Comparison of ENCODE assay signal across 8 mouse cellular contexts in genomic region chr4:139168985-139169747, GRCm38 (mm10). TPM values are rescaled to one million over a fixed set of nuclear protein-coding genes. Genes with fewer than 3 reads are reported as not detected.
DNase-seq lines count a peak whose midpoint lies in the region; ATAC-seq lines count a peak whose summit lies in the region.

No protein-coding gene starts in this region.

- 81% methylated on average over 15 of the region's 15 CpGs for WGBS in forebrain, embryonic 16.5 days

- no peak overlapping the region for H3K9ac ChIP-seq in forebrain, embryonic 16.5 days (replicated peaks; ENCODE audit: low read depth, low read length)

- DNase-seq in adrenal gland, adult (ENCODE audit: inconsistent age in 2 of 2, low spot score in 1 of 2), result peak; percentile 82 to 91
- DNase-seq in adrenal gland, postnatal 4 days (ENCODE audit: low spot score in 2 of 2), result no peak
- DNase-seq in ES-CJ7 (ENCODE audit: low read depth, low spot score), result peak; percentile 87
- DNase-seq in induced T-regulatory cell, adult 2 months (ENCODE audit: low read depth), result peak; percentile 42
- peak; percentile 81 to 88 for DNase-seq in monocyte, adult 2 months (ENCODE audit: low read depth in 1 of 2, low spot score in 2 of 2)
- DNase-seq in ovary, postnatal 14 days (ENCODE audit: low spot score), result no peak
- DNase-seq in left cerebral cortex, adult 8-10 months (ENCODE audit: low spot score in 2 of 2), result no peak

- H3K36me3 ChIP-seq in forebrain, embryonic 16.5 days (ENCODE audit: control insufficient read depth, insufficient read depth), result no peaks in the 10 kb centered on the region

- H3K9me3 ChIP-seq in forebrain, embryonic 16.5 days (ENCODE audit: control insufficient read depth, low read length), result no peaks in the 10 kb centered on the region

- no peak overlapping the region for H3K27ac ChIP-seq in forebrain, embryonic 16.5 days (ENCODE audit: low read length)

- no peaks in the 10 kb centered on the region for H3K4me1 ChIP-seq in forebrain, embryonic 16.5 days (replicated peaks; ENCODE audit: control insufficient read depth, insufficient read depth, low read length)

- no peaks in the 10 kb centered on the region for H3K27me3 ChIP-seq in forebrain, embryonic 16.5 days (replicated peaks; ENCODE audit: control insufficient read depth, insufficient read depth, low read length)

- H3K4me2 ChIP-seq in forebrain, embryonic 16.5 days (ENCODE audit: low read length), result no peak overlapping the region

- H3K4me3 ChIP-seq in forebrain, embryonic 16.5 days (replicated peaks; ENCODE audit: low read length), result no peak overlapping the region

- ATAC-seq in forebrain, embryonic 16.5 days, result no peak

RNA-seq across cellular contexts. Expression of gene Capzb, which starts 23.5 kb away (rescaled TPM):
- 100 to 1,000 TPM; 343 to 361 TPM for total RNA-seq in adrenal gland, postnatal 4 days (2021)
- 311 and 321 TPM in 2 replicates for polyA plus RNA-seq in forebrain, embryonic 16.5 days (2015; fragmentation: Nextera tagmentation; extraction: Ambion mirVana)
- 100 to 1,000 TPM; 310 to 345 (median 321) TPM for total RNA-seq in left cerebral cortex, adult 8-10 months (2022)

RNA-seq across cellular contexts. Expression of gene Minos1, which starts 38.3 kb away (rescaled TPM):
- total RNA-seq in adrenal gland, postnatal 4 days (2021), result 100 to 1,000 TPM; 352 to 357 TPM
- polyA plus RNA-seq in forebrain, embryonic 16.5 days (2015; fragmentation: Nextera tagmentation; extraction: Ambion mirVana), result 355 and 370 TPM in 2 replicates
- 100 to 1,000 TPM; 182 to 221 (median 192) TPM for total RNA-seq in left cerebral cortex, adult 8-10 months (2022)

Comparison
In these comparisons a context has a peak if more than half of its experiments do, and no peak if none do; other contexts are left out.
1. DNase-seq: peak in adrenal gland, adult (2 of 2), ES-CJ7 (single experiment), induced T-regulatory cell, adult 2 months (single experiment) and monocyte, adult 2 months (2 of 2); none in adrenal gland, postnatal 4 days (0 of 2), ovary, postnatal 14 days (single experiment) and left cerebral cortex, adult 8-10 months (0 of 2).